Mouse (Mus musculus) testis, postnatal 14 days (tissue): ENCODE measurements around the gene Gpr84.
A peak's percentile ranks its signal among the peaks of the same experiment; 100 is the strongest.

Source experiments
- DNase-seq: peaks from one replicate; pipeline ENCODE4 v3.0.0; 2021; ENCODE audit warnings: low spot score

The Gpr84 gene

GRCm38 (mm10) chr15:103305792-103306645 lies 4.4 kb downstream of the Gpr84 start:
- DNase-seq, result no peak

- DNase-seq, result peak; percentile 94
These were observed 5.2 kb downstream of the Gpr84 start for GRCm38 (mm10) chr15:103305070-103305678.

DNA sequence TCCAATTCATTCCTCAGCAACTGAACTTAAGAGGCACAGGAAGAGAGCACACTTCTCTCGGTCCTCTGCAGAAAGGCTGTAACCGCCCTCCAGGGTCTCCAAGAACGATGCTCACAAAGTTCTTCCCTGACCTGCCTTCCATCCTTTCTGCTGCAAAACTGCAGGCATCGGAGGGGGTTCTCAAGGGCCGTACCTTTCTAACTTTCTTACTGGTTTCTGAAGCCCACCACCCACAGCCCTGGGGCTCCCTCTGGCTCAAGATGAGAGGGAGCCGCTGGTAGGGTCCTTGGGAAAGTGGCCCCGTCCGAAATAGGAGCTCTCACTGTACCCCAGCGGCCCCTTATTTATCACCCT lies 5.8 kb downstream of the Gpr84 start:
- no peak for DNase-seq

GRCm38 (mm10) chr15:103303916-103304615 lies 6.3 kb downstream of the Gpr84 start:
- no peak for DNase-seq

DNA sequence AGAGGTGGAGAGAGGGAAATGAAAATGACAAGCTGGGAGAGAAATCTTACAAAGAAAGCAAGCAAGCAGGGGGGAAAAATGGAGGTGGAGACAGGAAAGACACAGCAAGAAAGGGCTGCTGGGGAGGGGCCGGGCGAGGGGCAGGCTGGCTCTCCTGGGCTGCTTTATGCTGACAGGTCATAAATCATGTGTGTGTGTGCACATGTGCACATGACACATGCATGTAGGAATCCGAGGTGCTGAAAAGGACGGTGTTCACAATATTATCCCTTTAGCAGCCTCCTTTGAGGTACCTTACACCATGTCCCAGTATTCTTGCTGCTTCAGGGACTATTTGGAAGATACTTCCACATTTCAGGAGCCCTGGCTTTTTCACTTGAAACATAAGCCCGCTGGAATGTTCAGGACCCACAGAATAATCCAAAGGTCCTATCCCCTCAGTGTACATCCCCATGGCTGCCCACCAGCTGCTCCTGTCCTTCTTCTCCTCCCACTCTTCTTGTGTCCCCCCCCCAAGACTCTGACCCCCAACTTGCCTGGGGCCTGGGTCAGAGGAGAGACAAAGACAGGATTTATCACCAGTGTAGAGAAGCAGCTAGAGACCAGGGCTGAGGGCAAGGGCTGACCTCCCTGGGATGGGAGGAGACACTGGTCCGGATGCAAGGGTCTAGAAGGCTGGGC lies 7.9 kb downstream of the Gpr84 start:
- DNase-seq, result no peak

GRCm38 (mm10) chr15:103301547-103302340 lies 8.7 kb downstream of the Gpr84 start:
- no peak for DNase-seq

DNA sequence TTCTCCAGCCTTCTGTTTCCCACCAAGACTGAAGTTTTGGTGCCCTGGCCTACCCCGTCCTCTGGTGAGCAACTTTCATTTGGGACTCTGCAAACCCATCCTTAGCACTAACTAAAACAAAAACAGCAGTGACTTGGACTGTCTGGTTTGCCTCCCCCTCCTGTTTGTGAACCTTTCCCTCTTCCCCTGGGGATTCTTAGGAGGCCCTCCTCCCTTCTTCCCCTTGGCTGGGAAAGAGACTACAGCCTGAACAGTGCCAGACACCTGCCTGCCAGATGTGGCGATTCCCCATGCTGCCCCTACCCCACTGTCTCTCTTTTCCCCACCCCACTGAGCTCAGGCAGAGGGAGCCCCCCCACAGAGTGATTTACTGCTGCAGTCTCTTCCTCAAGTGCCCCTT lies 9.4 kb downstream of the Gpr84 start:
- no peak for DNase-seq

DNA sequence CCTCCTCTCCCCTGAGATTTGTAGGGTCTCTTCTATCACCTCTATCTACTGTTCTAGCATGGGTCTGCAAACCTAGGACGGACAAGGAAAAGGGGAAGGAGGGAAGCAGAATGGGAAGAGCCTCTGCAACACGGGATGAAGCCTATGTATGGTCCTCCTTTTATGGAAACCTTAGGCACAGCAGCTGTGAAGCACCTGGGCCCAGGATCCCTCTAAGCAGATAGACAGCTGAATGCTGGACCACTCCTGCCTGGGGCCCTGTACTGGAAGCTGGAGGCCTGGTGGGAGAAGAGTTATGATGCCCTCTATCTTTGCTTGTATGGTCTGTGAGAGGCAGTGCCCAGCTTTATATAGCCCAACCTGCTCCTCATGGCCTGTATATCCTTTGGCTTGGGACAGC lies 9.9 kb downstream of the Gpr84 start:
- DNase-seq, result no peak

DNA sequence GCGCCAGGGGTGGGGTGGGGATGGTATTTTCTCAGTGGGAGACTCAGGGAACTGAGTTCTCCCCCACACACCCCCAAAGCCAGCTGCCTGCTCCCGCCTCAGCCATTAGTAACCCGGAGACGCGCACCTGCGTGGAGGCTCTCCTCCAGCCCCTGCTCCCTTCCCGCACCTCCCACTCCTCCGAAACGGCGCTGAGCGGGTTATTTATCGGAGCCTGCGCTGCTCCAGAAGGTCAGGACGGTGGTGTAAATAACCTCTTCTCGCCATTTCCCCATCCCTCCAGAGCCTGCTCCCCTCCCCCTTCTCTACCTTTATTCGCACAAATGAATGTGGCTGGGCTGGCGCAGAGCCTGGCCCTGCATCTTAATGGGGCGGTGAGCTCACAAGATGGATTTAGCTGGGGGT lies 10.3 kb downstream of the Gpr84 start:
- no peak for DNase-seq

DNA sequence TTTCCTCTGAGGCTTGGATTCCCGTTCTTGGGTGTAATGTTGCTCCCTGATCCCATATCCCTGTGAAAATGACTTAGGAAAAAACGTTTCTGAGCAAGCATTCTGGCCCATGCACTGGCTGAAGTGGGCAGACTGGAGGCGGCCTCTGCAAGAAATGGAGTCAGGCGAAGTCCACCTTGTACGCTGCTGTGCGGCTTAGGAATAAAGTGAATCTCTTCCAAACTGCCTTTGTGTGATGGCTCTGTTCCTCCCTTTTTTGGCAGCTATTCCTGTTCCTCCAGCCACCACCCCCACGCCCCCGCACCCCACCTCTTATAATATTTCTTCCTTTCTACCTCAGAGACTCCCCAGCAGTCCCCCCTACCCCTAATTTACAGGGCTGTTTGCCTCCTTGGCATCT lies 10.8 kb downstream of the Gpr84 start:
- DNase-seq, result no peak

DNA sequence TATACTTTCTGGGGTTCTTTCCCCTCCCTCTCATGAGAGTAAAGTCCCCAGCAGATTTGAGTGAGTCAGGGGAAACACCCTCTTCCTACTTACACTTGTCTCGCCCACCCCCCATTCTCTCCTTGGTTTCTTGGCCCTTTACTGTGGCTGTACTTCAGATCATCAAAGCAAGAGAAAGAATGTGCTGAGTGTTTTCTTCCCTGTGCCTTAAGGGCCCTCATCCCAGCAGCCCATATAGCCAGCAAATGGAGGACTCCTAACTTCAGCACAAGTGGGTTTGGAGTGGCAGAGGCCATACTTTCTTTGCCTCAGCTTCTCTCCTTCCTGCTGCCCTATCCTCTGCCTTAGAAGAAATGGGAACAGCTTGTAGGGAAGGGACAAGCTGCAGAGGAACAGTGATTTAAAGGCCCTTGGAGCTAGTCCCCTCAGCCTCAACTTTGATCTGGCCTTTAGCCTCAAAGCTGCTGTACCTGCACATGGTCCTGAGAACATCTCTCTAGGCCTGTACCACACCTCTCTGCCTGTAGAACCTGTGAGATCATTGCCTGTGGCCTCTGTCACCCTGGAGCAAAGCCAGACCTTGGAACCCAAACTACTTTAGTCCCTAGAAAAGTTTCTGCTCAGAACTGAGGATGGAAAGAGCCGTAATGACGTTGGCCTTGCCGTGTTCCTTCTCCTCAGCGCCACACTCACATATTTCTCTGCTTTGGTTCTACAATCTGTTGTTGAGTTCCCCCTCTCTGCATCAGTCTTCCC lies 11.4 kb downstream of the Gpr84 start:
- DNase-seq, result no peak

- DNase-seq, result no peak
These were observed 12.4 kb downstream of the Gpr84 start for GRCm38 (mm10) chr15:103298026-103298425.

DNA sequence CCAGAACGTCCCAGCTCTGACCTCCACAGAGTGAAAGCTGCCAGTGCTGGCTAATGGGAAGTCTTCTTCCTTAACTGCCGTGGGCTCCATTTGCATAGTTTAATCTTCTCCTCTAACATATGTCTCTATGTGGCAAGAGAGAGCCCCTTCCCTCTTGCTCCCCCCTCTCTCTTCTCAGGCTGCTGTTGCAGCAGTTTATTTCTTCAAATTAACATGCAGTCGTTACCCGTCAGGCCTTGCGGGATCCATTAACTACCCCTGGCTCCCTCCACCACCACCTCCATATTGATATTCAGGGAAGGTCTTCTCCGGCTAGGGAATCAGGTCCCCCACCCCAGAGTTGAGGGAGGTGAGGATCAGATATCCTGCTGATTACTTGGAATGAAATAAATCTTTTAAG lies 13.1 kb downstream of the Gpr84 start:
- no peak for DNase-seq

DNA sequence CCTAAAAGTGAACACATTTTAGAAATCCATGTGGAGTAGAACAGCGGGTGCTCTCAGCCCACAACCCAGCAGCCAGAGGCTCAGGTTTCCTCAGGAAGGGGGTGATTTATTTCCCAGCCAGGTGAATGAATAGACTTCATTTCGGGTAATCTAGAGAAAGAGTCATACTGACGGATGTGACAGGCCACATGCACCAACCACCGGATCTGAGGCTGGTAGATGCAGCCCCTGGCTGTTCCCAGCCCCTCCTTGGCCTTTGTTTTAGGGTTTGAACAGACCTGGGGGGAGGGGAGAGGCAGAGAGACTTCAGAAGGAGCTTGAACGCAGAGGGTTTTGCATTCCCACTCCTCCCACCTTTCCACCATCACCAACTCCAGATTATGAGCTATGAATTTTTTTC lies 14.6 kb downstream of the Gpr84 start:
- no peak for DNase-seq

DNA sequence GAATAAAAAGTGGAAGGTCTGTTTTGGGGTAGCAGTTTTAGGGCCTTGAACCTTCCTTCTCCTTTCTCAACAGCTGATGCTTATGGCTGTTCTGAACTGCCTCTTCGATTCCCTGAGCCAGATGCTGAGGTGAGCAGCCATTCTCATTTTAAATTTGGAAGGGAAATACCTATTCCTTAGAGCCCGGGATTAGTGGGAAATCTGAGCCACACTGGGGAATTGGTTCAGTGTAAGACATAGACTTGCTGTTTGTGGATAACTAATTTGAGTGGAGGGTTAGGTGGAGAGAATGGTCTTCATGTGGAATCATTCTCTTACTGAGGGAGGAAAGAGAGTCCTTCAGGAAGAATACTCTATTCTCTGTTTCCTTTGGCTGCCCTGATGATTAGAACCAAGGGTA lies 15.8 kb downstream of the Gpr84 start:
- DNase-seq, result no peak

- no peak for DNase-seq
These were observed 17.0 kb downstream of the Gpr84 start for GRCm38 (mm10) chr15:103293375-103293774.

DNA sequence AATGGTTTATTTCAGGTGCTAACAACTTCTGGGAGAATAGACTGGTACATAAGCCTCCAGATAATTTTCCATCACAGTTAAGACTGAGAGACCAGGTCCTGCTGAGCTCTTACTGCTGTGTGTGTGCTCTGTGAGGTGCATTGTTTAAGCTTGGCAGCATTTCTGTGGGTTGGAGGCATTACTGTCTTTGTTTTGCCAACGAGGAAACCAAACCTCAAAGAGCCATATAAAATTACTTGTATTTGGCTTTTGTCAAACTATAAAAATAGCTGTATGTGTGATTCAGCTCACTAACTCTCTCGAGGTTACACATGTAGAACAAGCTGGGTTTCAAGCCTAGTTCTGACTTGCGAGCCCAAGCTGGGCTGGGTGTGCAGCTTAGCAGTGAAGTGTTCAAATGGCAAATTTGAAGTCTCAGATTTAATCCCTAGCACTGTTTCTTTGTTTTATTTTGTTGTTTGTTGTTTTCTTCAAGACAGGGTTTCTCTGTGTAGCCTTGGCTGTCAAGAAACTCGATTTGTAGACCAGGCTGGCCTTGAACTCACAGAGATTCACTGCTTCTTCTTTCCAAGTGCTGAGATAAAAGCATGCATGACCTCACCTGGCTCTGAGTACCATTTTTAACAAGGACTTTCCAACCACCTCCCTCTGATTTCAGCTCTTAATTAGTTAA lies 17.6 kb downstream of the Gpr84 start:
- no peak for DNase-seq

DNA sequence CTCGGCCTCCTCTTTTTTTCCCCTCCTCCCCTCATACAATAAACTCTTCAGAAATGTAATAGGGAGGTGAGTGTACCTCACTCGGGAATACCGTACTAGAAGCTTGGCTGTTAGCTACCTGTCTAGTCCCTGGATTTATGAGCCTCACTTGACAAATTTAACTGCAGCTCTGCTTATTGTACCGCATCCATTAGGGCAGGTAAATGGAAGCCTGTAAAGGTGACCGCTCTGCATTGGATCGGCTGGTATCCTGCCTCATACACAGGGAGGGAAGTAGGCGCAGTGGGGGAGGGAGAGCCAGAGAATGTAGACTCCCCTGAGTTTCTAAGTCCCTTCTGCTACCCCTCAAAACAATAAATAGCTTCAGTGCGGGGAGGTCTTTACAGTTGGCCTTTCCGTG lies 19.6 kb downstream of the Gpr84 start:
- no peak for DNase-seq

- DNase-seq, result no peak
These were observed 20.0 kb downstream of the Gpr84 start for GRCm38 (mm10) chr15:103290417-103290816.

GRCm38 (mm10) chr15:103289600-103289999 lies 20.8 kb downstream of the Gpr84 start:
- DNase-seq, result no peak
